24 mouse cellular contexts compared by ENCODE assay signal in the genomic region with DNA sequence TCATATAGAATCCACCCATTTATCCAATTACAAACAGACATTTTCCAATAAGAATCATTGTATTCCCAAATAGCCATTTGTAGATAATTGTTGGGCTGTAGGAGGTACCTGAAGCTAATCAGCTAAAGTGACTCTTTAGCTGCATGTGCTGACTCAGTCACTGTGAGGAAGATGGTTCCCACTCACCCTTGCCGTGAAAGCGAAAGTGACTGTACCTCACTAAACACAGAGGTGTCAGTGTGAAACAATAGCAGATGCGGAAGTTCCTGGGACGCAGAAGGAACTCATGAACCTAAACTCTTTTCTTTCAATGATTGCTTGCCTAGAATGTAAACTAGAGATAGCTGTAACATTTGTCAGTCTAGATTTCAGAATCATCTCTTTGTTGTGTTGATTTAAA. TPM values are rescaled to one million over a fixed set of nuclear protein-coding genes. Genes with fewer than 3 reads are reported as not detected.
DNase-seq lines count a peak whose midpoint lies in the region; ATAC-seq lines count a peak whose summit lies in the region.
"Had no signal": no experiment of that assay in that cellular context is flagged by ENCODE, and none has a peak within 500 bp of the region (broad histone marks: within the 10 kb centered on the region; RNA-seq: fewer than 3 reads in every experiment).

No protein-coding gene starts in this region.

- H3K9me3 ChIP-seq in hindbrain, embryonic 14.5 days (ENCODE audit: control insufficient read depth, low read length), result no peaks in the 10 kb centered on the region
- H3K9me3 ChIP-seq: forebrain, embryonic 10.5 days; heart, embryonic 15.5 days; limb, embryonic 10.5 days; liver, embryonic 15.5 days; lung, embryonic 15.5 days had no signal

- H3K27me3 ChIP-seq in hindbrain, embryonic 14.5 days (ENCODE audit: control insufficient read depth, insufficient read depth, low read length), result no peaks in the 10 kb centered on the region
- H3K27me3 ChIP-seq: heart, embryonic 15.5 days; liver, embryonic 15.5 days; lung, embryonic 15.5 days had no signal

- H3K4me1 ChIP-seq in hindbrain, embryonic 14.5 days (replicated peaks; ENCODE audit: control insufficient read depth, insufficient read depth, low read length), result no peaks in the 10 kb centered on the region
- H3K4me1 ChIP-seq: forebrain, embryonic 10.5 days; heart, embryonic 15.5 days; liver, embryonic 15.5 days; lung, embryonic 15.5 days had no signal

- peak; percentile 50 to 51 for DNase-seq in spleen, postnatal 36 days (ENCODE audit: low spot score in 2 of 2)
- DNase-seq in spleen, postnatal 4 days (ENCODE audit: low spot score in 2 of 2), result no peak
- peak; percentile 7 for DNase-seq in CD4-positive, CD25-positive, alpha-beta regulatory T cell, adult 2 months (ENCODE audit: low read depth, low spot score)
- DNase-seq in cerebellum, postnatal 36 days, result no peak
- no peak for DNase-seq in hindbrain, embryonic 14.5 days (ENCODE audit: low spot score)
- DNase-seq: adrenal gland, postnatal 14 days; cerebellum, adult 9-10 months; gastrocnemius, postnatal 25 days; heart, postnatal 36 days; liver had no signal

- no peak overlapping the region for H3K9ac ChIP-seq in hindbrain, embryonic 14.5 days
- H3K9ac ChIP-seq: heart, embryonic 15.5 days; liver, embryonic 15.5 days; lung, embryonic 15.5 days had no signal

- no peak overlapping the region for H3K4me3 ChIP-seq in hindbrain, embryonic 14.5 days (replicated peaks; ENCODE audit: low read length)
- H3K4me3 ChIP-seq: forebrain, embryonic 10.5 days; heart, embryonic 15.5 days; limb, embryonic 10.5 days; liver, embryonic 15.5 days; lung, embryonic 15.5 days had no signal

- ATAC-seq in granulocyte monocyte progenitor cell, adult 5-6 weeks (replicated peaks; ENCODE audit: poor library complexity, severe bottlenecking), result peak; percentile 68
- ATAC-seq in neutrophil, adult 5-6 weeks (ENCODE audit: extremely low read depth, insufficient number of reproducible peaks, low FRiP score, poor library complexity, severe bottlenecking), result peak; percentile 61; the same call in 1 of the 2 replicates
- ATAC-seq in hindbrain, embryonic 14.5 days (ENCODE audit: low FRiP score), result no peak
- ATAC-seq: forebrain, embryonic 16.5 days; hindbrain, postnatal 0 days; intestine, postnatal 0 days had no signal

- 95% methylated on average over 4 of the region's 4 CpGs for WGBS in hindbrain, embryonic 14.5 days

- H3K4me2 ChIP-seq in hindbrain, embryonic 14.5 days (replicated peaks), result no peak overlapping the region
- H3K4me2 ChIP-seq: heart, embryonic 15.5 days; liver, embryonic 15.5 days; lung, embryonic 15.5 days; midbrain, embryonic 11.5 days had no signal

- H3K27ac ChIP-seq in hindbrain, embryonic 14.5 days, result no peak overlapping the region
- H3K27ac ChIP-seq: forebrain, embryonic 10.5 days; heart, embryonic 15.5 days; hindbrain, postnatal 0 days; limb, embryonic 10.5 days; liver, embryonic 15.5 days; lung, embryonic 15.5 days; macrophage had no signal

- H3K36me3 ChIP-seq in hindbrain, embryonic 14.5 days (replicated peaks; ENCODE audit: control insufficient read depth, insufficient read depth), result no peaks in the 10 kb centered on the region
- H3K36me3 ChIP-seq: forebrain, embryonic 10.5 days; heart, embryonic 15.5 days; limb, embryonic 10.5 days; liver, embryonic 15.5 days; lung, embryonic 15.5 days had no signal

RNA-seq across cellular contexts. Expression of a gene that starts 55.9 kb away (rescaled TPM):
- 3.9 and 9.0 TPM in 2 replicates for total RNA-seq in granulocyte monocyte progenitor cell, adult 5-6 weeks (2014; fragmentation: Nextera tagmentation)
- 2.5 and 7.7 TPM in 2 replicates for total RNA-seq in granulocyte monocyte progenitor cell, adult 5-6 weeks (2017)
- total RNA-seq in neutrophil, adult 5-6 weeks (2017), result 108 and 110 TPM in 2 replicates
- 0.14 and 0.31 TPM in 2 replicates for polyA plus RNA-seq in hindbrain, embryonic 14.5 days (2014; fragmentation: Nextera tagmentation; extraction: Ambion mirVana)
- total RNA-seq: midbrain, postnatal 0 days had no signal
- polyA plus RNA-seq: forebrain, embryonic 16.5 days; kidney, embryonic 14.5 days; limb, embryonic 10.5 days; midbrain, postnatal 0 days had no signal

Comparison
In these comparisons a context has a peak if more than half of its experiments do, and no peak if none do; other contexts are left out.
1. DNase-seq: peak in spleen, postnatal 36 days (2 of 2) and CD4-positive, CD25-positive, alpha-beta regulatory T cell, adult 2 months (single experiment); none in spleen, postnatal 4 days (0 of 2), cerebellum, postnatal 36 days (0 of 2) and hindbrain, embryonic 14.5 days (single experiment).
2. RNA of a gene that starts 55.9 kb away (total RNA-seq): 108 to 110 TPM in neutrophil, adult 5-6 weeks; 2.5 to 9.0 TPM in granulocyte monocyte progenitor cell, adult 5-6 weeks; every median in the first group is over 10 times any median in the second.